Mouse (Mus musculus): ENCODE measurements around the gene Catsperd. TPM values are rescaled to one million over a fixed set of nuclear protein-coding genes. Genes with fewer than 3 reads are reported as not detected.

The Catsperd gene
- under 1 TPM in 1 of 2 experiments, not detected in 1; 0.16 TPM for total RNA-seq (2021)
- long read RNA-seq, experiment 1, result 0 reads
- long read RNA-seq, experiment 2, result 0 reads

GRCm38 (mm10) chr17:56627530-56628277, at the start of gene Catsperd:
Catsperd (plus strand) TSS chr17:56628143.
- no peak for DNase-seq (ENCODE audit: low spot score)

- no peak for DNase-seq (ENCODE audit: low spot score)
These were observed 44.9 kb upstream of the Catsperd start for GRCm38 (mm10) chr17:56583071-56583470.

- peak; percentile 54 for DNase-seq (ENCODE audit: low spot score)
These were observed 44.2 kb upstream of the Catsperd start for GRCm38 (mm10) chr17:56583611-56584256.

DNA sequence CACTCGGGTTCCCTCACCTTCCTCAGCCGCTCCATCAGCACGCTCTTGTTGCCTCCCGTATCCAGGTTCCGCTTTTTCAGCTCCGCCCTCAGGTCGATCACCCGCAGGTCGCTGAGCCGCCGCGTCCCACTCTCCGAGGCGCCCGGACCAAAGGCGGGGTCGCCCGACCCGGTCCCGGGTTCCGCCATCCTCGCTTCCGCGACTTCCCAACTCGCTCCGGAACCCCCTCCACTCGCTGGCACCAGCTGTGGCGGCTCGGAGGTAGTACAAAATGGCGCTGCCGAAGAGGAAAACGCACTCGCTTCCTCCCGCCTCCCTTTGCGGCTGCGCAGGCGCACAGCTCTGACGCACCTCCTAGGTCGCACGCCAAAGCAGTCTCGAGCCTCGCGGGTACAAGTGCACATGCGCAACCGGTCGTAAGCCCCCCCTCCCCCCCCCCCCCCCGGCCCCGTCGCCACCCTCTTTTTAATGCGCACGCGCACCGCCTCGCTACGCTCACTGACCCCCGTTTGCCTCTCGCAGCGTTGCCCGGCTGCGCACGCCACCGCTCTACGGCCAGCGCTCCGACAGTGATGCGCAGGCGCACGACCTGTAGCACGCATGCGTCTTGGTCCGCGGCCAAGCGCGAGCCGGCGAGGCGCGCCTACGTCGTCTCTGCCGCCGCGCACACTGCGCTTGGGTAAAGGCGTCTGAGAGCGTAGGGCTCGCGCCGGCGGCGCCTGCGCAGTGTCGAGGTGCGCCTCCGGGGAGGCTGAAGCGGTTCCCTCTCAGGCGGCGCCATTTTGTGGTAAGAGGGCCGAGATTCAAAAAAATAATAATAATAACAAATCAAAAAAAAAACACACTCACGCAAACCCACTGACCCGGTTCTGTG, 43.4 kb upstream of the Catsperd start, which contains the start of the genes Safb2 and Safb:
Safb2 (minus strand) TSS at position 329 of the 874 bp plus-strand sequence.
Safb (plus strand) TSS at position 569 of the 874 bp plus-strand sequence.
- DNase-seq (ENCODE audit: low spot score), result peak; percentile 98

- peak; percentile 48 for DNase-seq (ENCODE audit: low spot score)
These were observed 42.6 kb upstream of the Catsperd start for GRCm38 (mm10) chr17:56585171-56585821.

- DNase-seq (ENCODE audit: low spot score), result no peak
These were observed 40.2 kb upstream of the Catsperd start for GRCm38 (mm10) chr17:56587773-56588172.

GRCm38 (mm10) chr17:56588921-56589320, 39.0 kb upstream of the Catsperd start:
- no peak for DNase-seq (ENCODE audit: low spot score)

DNA sequence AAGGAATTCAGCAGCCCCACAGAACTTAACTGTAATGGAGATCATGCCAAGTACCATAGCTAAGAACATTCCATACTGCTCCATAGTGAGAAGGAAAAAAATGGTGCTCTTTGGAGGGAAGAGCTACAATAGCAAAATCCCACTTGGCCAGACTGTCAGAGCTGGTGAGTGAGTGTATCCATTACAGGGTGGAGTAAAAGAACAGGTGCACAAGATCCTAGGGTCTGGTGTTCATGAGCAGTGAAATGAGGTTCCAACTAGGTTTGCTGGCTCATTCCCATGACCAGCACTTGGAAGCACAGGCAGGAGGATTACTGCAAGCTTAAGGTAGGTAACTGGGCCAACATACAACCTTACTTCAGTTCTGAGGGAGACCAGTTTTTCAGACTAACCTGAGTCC, 35.4 kb upstream of the Catsperd start:
- DNase-seq (ENCODE audit: low spot score), result no peak

DNA sequence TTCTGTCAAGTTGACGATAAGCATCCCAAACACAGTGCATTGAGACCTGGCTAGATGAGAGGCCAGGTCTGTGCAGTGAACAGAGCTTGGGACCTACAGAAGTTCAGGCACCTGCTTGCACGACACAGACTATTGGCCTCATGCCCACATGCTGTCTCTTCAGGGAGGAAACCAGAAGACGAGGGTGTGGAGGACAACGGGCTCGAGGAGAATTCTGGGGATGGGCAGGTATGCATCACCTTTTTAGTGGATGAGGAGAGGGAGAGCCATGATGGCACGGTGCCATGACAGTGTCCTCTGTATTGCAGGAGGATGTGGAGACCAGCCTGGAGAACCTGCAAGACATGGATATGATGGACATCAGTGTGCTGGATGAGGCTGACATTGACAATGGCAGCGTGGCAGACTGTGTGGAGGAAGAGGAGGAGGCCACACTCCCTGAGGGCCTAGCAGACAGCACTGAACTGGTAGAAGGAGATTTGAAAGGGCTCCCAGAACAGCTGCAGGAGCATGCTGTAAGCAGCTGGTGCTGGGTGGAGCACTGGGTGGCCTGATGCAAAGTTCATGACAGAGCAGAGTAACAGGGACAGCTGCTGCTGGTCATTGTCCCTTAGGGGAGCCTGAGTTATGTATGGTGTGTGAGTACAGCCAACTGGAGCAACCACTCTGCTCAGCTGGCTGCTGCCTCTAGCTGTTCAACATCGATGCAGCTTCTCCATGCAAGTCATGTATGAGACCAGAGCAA, 34.2 kb upstream of the Catsperd start:
- no peak for DNase-seq (ENCODE audit: low spot score)

DNA sequence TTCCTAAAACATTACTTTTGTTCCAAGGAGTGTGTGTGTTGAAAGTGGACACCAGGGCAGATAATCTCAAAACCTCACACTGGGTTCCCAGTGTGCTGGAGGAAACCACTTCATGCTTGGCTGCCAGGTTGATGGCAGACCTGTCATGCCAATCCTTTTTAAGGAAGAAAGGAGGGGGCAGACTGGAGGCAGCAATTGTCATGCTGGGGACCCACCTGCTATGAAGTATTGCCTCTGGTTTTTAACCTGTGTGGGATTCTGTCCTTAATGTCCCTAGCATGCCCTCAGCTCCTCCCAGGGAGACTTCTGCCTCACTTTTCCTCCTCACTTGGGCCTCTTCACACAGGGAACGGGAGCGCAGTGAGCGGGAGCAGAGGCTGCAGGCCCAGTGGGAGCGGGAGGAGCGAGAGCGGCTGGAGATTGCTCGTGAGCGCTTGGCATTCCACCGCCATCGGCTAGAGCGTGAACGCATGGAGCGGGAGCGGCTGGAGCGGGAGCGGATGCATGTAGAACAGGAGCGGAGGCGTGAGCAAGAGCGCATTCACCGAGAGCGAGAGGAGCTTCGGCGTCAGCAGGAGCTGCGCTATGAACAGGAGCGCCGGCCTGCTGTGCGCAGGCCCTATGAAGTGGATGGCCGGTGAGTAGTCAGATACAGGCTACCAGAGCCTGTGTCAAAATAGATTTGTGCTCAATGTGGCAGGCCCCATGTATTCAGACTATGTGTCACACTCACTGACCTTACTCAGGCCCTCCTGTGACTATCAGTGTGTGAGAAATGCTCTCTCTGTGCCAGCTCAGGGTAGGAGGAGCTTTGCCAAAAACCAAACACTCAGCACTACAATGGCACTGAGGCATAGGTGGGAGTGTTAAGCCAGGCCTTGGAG, 24.5 kb upstream of the Catsperd start:
- no peak for DNase-seq (ENCODE audit: low spot score)

DNA sequence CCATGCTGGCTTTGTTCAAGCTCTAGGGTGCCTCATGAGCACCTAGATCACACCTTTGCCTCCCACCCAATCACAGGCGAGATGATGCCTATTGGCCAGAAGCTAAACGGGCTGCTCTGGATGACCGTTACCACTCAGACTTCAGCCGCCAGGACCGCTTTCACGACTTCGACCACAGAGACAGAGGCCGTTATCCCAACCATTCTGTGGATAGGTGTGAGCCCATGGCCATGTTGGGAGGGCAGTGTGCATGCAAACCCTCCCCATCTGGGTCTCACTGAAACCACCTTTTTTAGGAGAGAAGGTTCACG, 23.9 kb upstream of the Catsperd start:
- no peak for DNase-seq (ENCODE audit: low spot score)

DNA sequence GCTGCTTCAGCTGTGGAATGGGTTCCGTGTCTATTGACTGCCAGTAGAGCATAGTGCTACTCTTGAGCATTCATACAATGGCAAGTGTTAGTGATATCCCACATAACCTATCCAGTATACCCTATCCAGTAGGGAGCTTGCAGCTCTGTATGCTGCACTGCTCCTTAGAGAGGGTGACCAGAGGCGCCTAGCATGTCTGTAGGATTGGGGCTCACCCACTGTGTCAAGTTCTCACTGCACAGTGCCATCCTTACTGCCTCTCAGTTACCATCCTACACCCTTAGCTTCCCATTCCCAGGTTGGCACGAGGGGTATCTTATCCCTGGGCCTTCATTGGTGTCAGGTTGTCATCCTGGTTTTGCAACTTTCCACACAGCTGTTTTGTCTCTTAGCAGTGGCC, 23.5 kb upstream of the Catsperd start:
- no peak for DNase-seq (ENCODE audit: low spot score)

- no peak for DNase-seq (ENCODE audit: low spot score)
These were observed 22.5 kb upstream of the Catsperd start for GRCm38 (mm10) chr17:56605431-56605830.

GRCm38 (mm10) chr17:56607521-56608062, 20.4 kb upstream of the Catsperd start:
- DNase-seq (ENCODE audit: low spot score), result no peak

GRCm38 (mm10) chr17:56608699-56609098, 19.2 kb upstream of the Catsperd start:
- DNase-seq (ENCODE audit: low spot score), result no peak

DNA sequence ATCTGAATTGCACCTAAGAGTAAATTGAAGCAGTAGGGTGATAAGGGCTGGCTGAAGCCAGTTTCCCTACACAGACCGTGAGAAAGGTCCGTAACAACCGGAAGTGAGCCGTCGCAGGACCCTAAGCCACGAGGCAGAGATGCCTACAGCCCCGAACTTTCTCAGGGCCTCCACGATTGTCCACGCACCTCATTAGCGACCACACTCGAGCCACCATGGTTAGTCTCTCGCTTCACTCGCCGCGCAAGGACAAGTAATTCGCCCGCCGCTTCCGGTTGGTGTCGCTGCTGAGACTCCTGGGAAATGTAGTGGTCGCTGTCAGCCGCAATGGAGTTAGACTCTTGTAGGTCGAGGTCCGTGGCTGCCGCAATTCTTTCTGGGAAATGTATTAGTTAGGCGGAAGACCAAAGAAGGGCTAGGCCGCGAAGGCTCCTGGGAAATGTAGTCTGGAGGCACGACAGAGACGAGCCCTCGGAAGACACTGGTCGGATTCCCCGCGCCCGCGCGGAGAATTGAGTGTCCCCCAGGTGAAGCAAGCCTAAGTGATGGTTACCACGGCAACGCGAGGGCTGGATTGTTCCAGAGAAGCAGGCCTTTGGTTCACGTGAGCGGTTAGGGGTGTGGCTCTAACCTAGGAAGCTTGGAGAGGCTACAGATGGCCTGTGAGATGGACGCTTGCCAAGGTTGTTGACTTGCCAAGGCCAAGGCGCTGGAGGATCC, 18.3 kb upstream of the Catsperd start, which contains the start of gene 2410015M20Rik:
2410015M20Rik (minus strand) TSS at position 320 of the 720 bp plus-strand sequence.
- peak; percentile 96 for DNase-seq (ENCODE audit: low spot score)

- no peak for DNase-seq (ENCODE audit: low spot score)
These were observed 16.6 kb upstream of the Catsperd start for GRCm38 (mm10) chr17:56611323-56611722.

GRCm38 (mm10) chr17:56611861-56612564, 15.9 kb upstream of the Catsperd start:
- no peak for DNase-seq (ENCODE audit: low spot score)

Measured in gastrocnemius, adult 18-20 months (tissue).